In genomic region chr7:131555301-131556081, GRCm38 (mm10) we compare ENCODE assay signal across 8 mouse cellular contexts. TPM values are rescaled to one million over a fixed set of nuclear protein-coding genes. Genes with fewer than 3 reads are reported as not detected.
DNase-seq lines count a peak whose midpoint lies in the region; ATAC-seq and TF ChIP-seq lines count a peak whose summit lies in the region.

No protein-coding gene starts in this region.

- DNase-seq in adrenal gland, adult 2 months, result peak; percentile 30
- DNase-seq in adrenal gland, adult 18-20 months (ENCODE audit: low spot score in 2 of 2), result no peak
- DNase-seq in spleen, adult 2 months (ENCODE audit: low read depth in 1 of 2, low spot score in 2 of 2), result peak in 1 of 2 experiments; percentile 14
- DNase-seq in spleen, postnatal 36 days (ENCODE audit: low spot score in 2 of 2), result no peak
- DNase-seq in hindbrain, embryonic 11.5 days (ENCODE audit: low spot score), result peak; percentile 71
- peak; percentile 34 for DNase-seq in liver, postnatal 0 days
- DNase-seq in left cerebral cortex, adult 8-10 months (ENCODE audit: low spot score in 2 of 2), result no peak

- no peak overlapping the region; the same call in 1 of the 2 replicates for H3K9ac ChIP-seq in hindbrain, embryonic 11.5 days (ENCODE audit: low read depth, low read length)
- no peak overlapping the region for H3K9ac ChIP-seq in liver, postnatal 0 days (replicated peaks)

- no peak for TF ChIP-seq CTCF in spleen, adult 2 months (IDR thresholded peaks at IDR 0.05; ENCODE audit: extremely low read depth, insufficient read depth, insufficient read length, insufficient replicate concordance)
- TF ChIP-seq CTCF in liver, postnatal 0 days (IDR thresholded peaks at IDR 0.05; ENCODE audit: low read depth), result 0 out of 2 replicates have a peak, but pooled peaks have one; percentile 18

- TF ChIP-seq POLR2A in spleen, adult 2 months (IDR thresholded peaks at IDR 0.05; ENCODE audit: low read depth, low read length), result no peak

- WGBS in spleen, adult 2 months, result 3% methylated on average over 68 of the region's 68 CpGs
- under 1% methylated on average over 65 of the region's 68 CpGs for WGBS in hindbrain, embryonic 11.5 days
- WGBS in liver, postnatal 0 days (ENCODE audit: insufficient replicate concordance), result 1% methylated on average over 68 of the region's 68 CpGs

- no peak overlapping the region for H3K27ac ChIP-seq in spleen, adult 2 months (ENCODE audit: insufficient read depth, low read length)
- H3K27ac ChIP-seq in hindbrain, embryonic 11.5 days (ENCODE audit: low read depth, low read length), result no peak overlapping the region; the same call in 1 of the 2 replicates
- H3K27ac ChIP-seq in liver, postnatal 0 days (ENCODE audit: low read depth), result no peak overlapping the region

- TF ChIP-seq EP300 in liver, postnatal 0 days (IDR thresholded peaks at IDR 0.05; ENCODE audit: low read depth), result no peak

- peaks cover 23% of the 10 kb centered on the region for H3K4me1 ChIP-seq in spleen, adult 2 months (ENCODE audit: control insufficient read depth, insufficient read depth, insufficient read length)
- peaks cover 14% of the 10 kb centered on the region; the same call in 1 of the 2 replicates for H3K4me1 ChIP-seq in hindbrain, embryonic 11.5 days (replicated peaks; ENCODE audit: control insufficient read depth, insufficient read depth, low read length)
- peaks cover 17% of the 10 kb centered on the region for H3K4me1 ChIP-seq in liver, postnatal 0 days (ENCODE audit: insufficient read depth)

- peaks cover 52% of the 10 kb centered on the region for H3K27me3 ChIP-seq in spleen, adult 2 months (ENCODE audit: control insufficient read depth, insufficient read depth, low read length)
- H3K27me3 ChIP-seq in hindbrain, embryonic 11.5 days (ENCODE audit: control insufficient read depth, insufficient read depth, low read length), result peaks cover 80% of the 10 kb centered on the region
- H3K27me3 ChIP-seq in liver, postnatal 0 days (ENCODE audit: insufficient read depth, low read length), result peaks cover 91% of the 10 kb centered on the region

- peak overlapping the region; percentile 21 for H3K4me2 ChIP-seq in hindbrain, embryonic 11.5 days (replicated peaks; ENCODE audit: low read depth, low read length)
- peak overlapping the region; percentile 14; the same call in 1 of the 2 replicates for H3K4me2 ChIP-seq in liver, postnatal 0 days (ENCODE audit: low read depth, low read length)

- H3K36me3 ChIP-seq in spleen, adult 2 months (ENCODE audit: control insufficient read depth, insufficient read depth, low read length), result no peaks in the 10 kb centered on the region
- no peaks in the 10 kb centered on the region for H3K36me3 ChIP-seq in hindbrain, embryonic 11.5 days (ENCODE audit: control insufficient read depth, insufficient read depth, low read length)
- H3K36me3 ChIP-seq in liver, postnatal 0 days (replicated peaks; ENCODE audit: insufficient read depth, low read length), result no peaks in the 10 kb centered on the region

- H3K4me3 ChIP-seq in spleen, adult 2 months (ENCODE audit: extremely low read depth, insufficient read depth, insufficient read length), result peak overlapping the region; percentile 49
- H3K4me3 ChIP-seq in hindbrain, embryonic 11.5 days (ENCODE audit: low read depth, low read length), result peak overlapping the region; percentile 23
- H3K4me3 ChIP-seq in liver, postnatal 0 days (ENCODE audit: low read depth, low read length), result peak overlapping the region; percentile 26

- no peak for ATAC-seq in hindbrain, embryonic 11.5 days (ENCODE audit: low FRiP score)
- ATAC-seq in liver, postnatal 0 days, result no peak
- ATAC-seq in inflammation-experienced regulatory T-cells, adult 6 months, result no peak

- H3K9me3 ChIP-seq in hindbrain, embryonic 11.5 days (ENCODE audit: control insufficient read depth, low read length), result no peaks in the 10 kb centered on the region
- no peaks in the 10 kb centered on the region for H3K9me3 ChIP-seq in liver, postnatal 0 days (ENCODE audit: low read length)

RNA-seq across cellular contexts. Expression of gene Bub3, which starts 4.5 kb away (rescaled TPM):
- 10 to 100 TPM; 67.0 to 82.2 TPM for total RNA-seq in adrenal gland, adult 2 months (2021)
- polyA plus RNA-seq in adrenal gland, adult 2 months (2012; rRNA removed), result 31.8 and 39.6 TPM in 2 replicates
- 10 to 100 TPM; 57.0 to 69.0 TPM for total RNA-seq in adrenal gland, adult 18-20 months (2021)
- 51.3 and 54.8 TPM in 2 replicates for polyA plus RNA-seq in spleen, adult 2 months (2012; rRNA removed)
- 271 and 278 TPM in 2 replicates for polyA plus RNA-seq in hindbrain, embryonic 11.5 days (2014; fragmentation: Nextera tagmentation; extraction: Ambion mirVana)
- 65.9 and 67.0 TPM in 2 replicates for polyA plus RNA-seq in liver, postnatal 0 days (2015; fragmentation: Nextera tagmentation; extraction: Ambion mirVana)
- 10 to 100 TPM; 65.1 to 69.2 (median 65.9) TPM for total RNA-seq in left cerebral cortex, adult 8-10 months (2022)
- polyA plus RNA-seq in inflammation-experienced regulatory T-cells, adult 6 months (2017; shearing (Covaris generic)), result 100 to 1,000 TPM; 179 to 242 (median 181) TPM

RNA-seq across cellular contexts. Expression of gene Hmx2, which starts 6.9 kb away (rescaled TPM):
- total RNA-seq in adrenal gland, adult 2 months (2021), result not detected
- polyA plus RNA-seq in adrenal gland, adult 2 months (2012; rRNA removed), result not detected in 2 replicates
- total RNA-seq in adrenal gland, adult 18-20 months (2021), result not detected
- 0.05 TPM in 1 of 2 replicates, not detected in the other for polyA plus RNA-seq in spleen, adult 2 months (2012; rRNA removed)
- polyA plus RNA-seq in hindbrain, embryonic 11.5 days (2014; fragmentation: Nextera tagmentation; extraction: Ambion mirVana), result 2.7 and 3.5 TPM in 2 replicates
- polyA plus RNA-seq in liver, postnatal 0 days (2015; fragmentation: Nextera tagmentation; extraction: Ambion mirVana), result not detected in 2 replicates
- total RNA-seq in left cerebral cortex, adult 8-10 months (2022), result not detected
- not detected for polyA plus RNA-seq in inflammation-experienced regulatory T-cells, adult 6 months (2017; shearing (Covaris generic))

RNA-seq across cellular contexts. Expression of gene Hmx3, which starts 12.8 kb away (rescaled TPM):
- not detected for total RNA-seq in adrenal gland, adult 2 months (2021)
- polyA plus RNA-seq in adrenal gland, adult 2 months (2012; rRNA removed), result not detected in 2 replicates
- total RNA-seq in adrenal gland, adult 18-20 months (2021), result not detected
- not detected in 2 replicates for polyA plus RNA-seq in spleen, adult 2 months (2012; rRNA removed)
- polyA plus RNA-seq in hindbrain, embryonic 11.5 days (2014; fragmentation: Nextera tagmentation; extraction: Ambion mirVana), result 0.57 and 1.2 TPM in 2 replicates
- polyA plus RNA-seq in liver, postnatal 0 days (2015; fragmentation: Nextera tagmentation; extraction: Ambion mirVana), result not detected in 2 replicates
- total RNA-seq in left cerebral cortex, adult 8-10 months (2022), result not detected
- not detected for polyA plus RNA-seq in inflammation-experienced regulatory T-cells, adult 6 months (2017; shearing (Covaris generic))

Comparison
In these comparisons a context has a peak if more than half of its experiments do, and no peak if none do; other contexts are left out.
1. DNase-seq: peak in adrenal gland, adult 2 months (single experiment), hindbrain, embryonic 11.5 days (single experiment) and liver, postnatal 0 days (single experiment); none in adrenal gland, adult 18-20 months (0 of 2), spleen, postnatal 36 days (0 of 2) and left cerebral cortex, adult 8-10 months (0 of 2).
2. Peak in every context shown above with its lines, with median percentiles within 50 percentile points of each other: H3K4me3 ChIP-seq.